Mouse (Mus musculus) liver (tissue): ENCODE results near the gene Vcl.

Source experiments
- DNase-seq: peaks from one replicate; pipeline ENCODE4 v3.0.0-alpha.2; 2020; ENCODE audit warnings: mixed read lengths

Gene Vcl

GRCm38 (mm10) chr14:21069594-21069993, 140.4 kb downstream of the Vcl start:
- peak; percentile 25 for DNase-seq

DNA sequence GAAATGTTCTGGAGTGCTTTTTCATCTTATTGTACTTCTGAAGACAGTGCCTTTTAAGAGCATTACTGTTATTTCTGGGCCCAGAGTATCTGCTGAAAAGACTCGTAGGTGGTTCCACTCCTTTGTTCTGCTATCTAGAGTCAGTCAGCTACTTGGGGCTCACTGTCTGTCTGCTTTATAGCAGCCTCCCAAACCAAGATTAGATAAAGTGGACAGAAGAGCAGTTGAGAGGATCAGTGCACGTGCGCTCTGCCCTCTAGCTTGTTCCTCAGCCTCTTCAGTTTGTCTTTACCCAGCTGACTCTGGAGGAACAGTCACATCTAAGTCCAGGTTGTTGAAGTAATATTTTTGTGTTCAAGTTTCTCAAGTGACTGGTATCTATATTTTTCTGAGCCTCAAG, 144.8 kb downstream of the Vcl start:
- peak; percentile 45 for DNase-seq

- DNase-seq, result peak; percentile 66
Measured at GRCm38 (mm10) chr14:21074398-21075320, 145.5 kb downstream of the Vcl start.

- DNase-seq, result peak; percentile 96
Measured at GRCm38 (mm10) chr14:21075751-21076500, 146.7 kb downstream of the Vcl start.

DNA sequence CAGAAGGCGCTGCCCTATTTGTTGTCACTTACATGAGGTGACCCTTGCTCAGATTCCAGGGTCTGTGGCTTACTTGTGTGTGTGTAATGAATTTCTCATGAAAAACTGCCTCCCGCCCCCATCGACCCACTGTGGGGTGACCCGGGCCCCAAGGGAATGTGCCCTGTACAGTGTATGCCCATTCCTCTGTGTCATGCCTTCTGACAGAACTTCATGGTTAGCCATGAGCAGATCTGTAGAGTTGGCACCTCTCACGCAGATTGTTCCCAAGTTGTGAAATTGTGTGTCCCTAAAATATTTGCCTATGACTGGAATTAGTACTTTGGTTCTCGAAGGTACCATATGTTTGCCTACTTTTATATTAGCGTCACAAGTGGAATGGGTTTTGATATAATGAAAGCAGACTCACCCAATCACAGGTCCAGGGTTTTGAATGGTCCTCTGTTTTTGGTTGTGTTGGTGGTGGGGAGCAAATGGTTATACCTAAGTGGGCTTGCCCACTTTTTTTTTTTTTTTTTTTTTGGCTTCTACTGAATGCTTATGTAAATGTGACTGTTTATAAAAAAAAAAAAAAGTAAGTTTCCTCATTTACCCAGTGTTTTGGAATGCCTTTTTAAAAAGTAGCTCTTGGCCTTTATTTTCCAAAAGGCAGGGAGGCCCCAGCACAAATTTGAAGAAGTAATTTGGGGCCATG, 147.4 kb downstream of the Vcl start:
- no peak for DNase-seq

DNA sequence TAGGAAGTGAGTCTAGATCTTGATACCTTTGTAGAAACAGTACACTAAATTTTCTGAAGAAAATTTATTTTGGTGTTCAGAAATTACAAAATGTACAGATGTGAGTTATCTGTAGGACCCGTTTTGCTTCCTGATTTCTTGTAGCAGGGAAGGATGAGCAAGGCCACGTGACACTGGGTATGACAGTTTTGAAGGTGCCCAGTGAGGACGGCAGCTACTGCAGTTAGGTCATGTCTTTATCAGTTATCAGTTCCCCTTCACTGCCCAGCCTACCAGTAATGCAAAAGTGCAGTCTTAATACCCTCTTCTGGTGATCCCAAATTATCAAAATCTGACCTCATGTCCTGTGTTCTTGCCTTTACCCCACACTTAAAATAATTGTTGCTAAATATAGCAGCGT, 148.7 kb downstream of the Vcl start:
- peak; percentile 67 for DNase-seq

DNA sequence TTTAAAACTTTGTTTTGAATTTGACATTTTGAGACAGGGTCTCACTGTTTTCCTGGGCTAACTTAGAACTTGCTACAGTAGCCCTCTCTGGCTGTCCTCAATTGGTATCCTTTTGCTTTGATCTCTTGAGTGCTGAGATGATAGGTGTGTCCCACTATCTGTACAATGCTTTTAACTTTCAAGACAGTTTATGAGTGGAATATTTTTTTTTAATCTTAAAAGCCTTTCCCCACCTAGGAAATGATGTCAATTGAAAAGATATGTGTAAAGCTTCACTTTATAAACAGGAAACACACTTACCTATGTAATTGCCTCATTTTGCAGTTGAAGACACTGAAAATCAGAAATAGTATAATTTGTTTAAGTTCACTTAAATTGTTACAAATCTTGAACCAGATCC, 149.3 kb downstream of the Vcl start:
- DNase-seq, result no peak

DNA sequence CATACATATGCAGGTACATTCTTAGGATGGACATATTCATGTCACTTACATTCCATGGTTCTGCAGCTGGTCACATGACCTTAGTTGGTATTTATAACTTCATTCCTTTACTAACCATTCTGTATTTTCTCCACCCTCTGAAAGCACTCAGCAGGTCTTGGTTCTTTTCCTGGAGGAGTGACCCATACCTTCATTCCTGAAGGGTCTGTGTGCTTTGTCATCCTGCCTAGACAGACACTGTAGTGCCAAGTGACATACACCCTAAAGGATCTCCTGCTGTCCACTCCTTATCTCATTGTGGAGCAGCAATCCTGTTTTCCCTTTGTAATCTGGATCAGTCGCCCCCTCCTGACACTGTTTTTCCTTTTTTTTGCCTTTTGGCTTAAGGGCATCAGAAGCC, 153.6 kb downstream of the Vcl start:
- DNase-seq, result no peak
